Mouse (Mus musculus) adrenal gland, postnatal 4 days (tissue): ENCODE measurements around the gene Hps5. TPM values are rescaled to one million over a fixed set of nuclear protein-coding genes. Genes with fewer than 3 reads are reported as not detected.
A peak's percentile ranks its signal among the peaks of the same experiment; 100 is the strongest.
"Not testable (repeated sequence)": the region's sequence is repeated elsewhere in the genome, so short reads cannot be mapped to it uniquely, and the experiment has no call there.

ENCODE experiments used
- DNase-seq, 2 experiments: peaks; one replicate each; pipeline ENCODE4 v3.0.0; 2021 to 2022; ENCODE audit warnings: low spot score in 2 of 2, mixed read lengths in 2 of 2
- long read RNA-seq, 2 experiments: library from polyadenylated mRNA; stranded (forward); transcript quantifications; one replicate each; pipeline ENCODE4 v2.0.0; 2021
- total RNA-seq, 2 experiments: library from RNA; stranded (reverse); gene quantifications; 2 replicates each; pipeline ENCODE4 v1.2.3; 2021

The Hps5 gene
- 10 to 100 TPM; 25.0 to 31.2 TPM for total RNA-seq
- long read RNA-seq, experiment 1, full-length matches to known transcripts, result 4 of 11 reads
- long read RNA-seq, experiment 1, partial matches to known transcripts, result 4 of 11 reads
- long read RNA-seq, experiment 1, other reads (novel, unspliced or antisense), result 3 of 11 reads
- long read RNA-seq, experiment 2, full-length matches to known transcripts, result 4 of 25 reads
- long read RNA-seq, experiment 2, partial matches to known transcripts, result 6 of 25 reads
- long read RNA-seq, experiment 2, other reads (novel, unspliced or antisense), result 15 of 25 reads

DNA sequence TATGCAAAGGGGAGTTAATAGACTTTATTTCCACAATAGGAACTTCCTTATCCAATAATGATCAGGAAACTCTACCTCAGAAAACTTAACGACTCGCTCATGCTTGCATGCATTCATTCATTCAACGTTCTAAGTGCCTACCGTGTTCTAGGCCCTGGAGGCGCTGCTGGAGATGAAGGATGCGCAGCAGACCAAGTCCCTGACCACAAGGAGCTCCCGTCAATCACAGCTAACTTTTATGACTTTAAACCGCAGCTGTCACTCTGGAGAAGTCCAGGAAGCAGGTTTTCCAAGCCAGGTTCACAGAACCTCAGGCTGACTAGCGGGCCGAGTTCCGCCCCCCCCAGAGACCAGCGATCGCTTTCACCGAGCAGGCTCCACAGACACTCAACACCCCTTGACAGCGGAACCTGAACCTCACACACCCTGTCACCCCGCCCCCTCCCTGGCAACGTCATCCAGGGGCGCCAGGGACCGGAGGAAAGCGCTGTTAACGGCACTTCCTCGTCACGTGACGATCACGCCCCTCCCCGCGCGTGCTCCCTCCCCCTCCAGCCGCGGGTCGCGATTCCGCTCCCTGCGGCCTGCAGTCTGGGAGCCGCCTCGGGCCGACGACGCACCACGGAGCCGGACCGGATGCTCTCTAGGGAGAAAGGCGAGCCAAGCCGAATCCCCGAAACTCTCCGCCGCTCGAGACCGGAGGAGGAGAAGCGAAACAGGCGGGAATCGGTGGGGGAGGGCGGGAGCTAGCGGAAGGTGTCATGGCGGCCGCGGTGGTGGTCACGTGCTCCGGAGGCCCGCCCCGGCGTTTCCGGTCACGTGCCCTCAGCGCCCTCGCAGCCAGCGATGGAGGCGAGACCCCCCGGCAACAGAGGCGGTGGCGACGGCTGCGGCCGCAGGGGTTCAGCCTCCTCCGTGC lies at the start of gene Hps5, which contains the start of gene Gtf2h1:
Gene Hps5 (minus strand): TSS at position 778 of the 919 bp plus-strand sequence.
Gene Gtf2h1 (plus strand): TSS at position 817 of the 919 bp plus-strand sequence.
- DNase-seq, result peak; percentile 95 to 97

DNA sequence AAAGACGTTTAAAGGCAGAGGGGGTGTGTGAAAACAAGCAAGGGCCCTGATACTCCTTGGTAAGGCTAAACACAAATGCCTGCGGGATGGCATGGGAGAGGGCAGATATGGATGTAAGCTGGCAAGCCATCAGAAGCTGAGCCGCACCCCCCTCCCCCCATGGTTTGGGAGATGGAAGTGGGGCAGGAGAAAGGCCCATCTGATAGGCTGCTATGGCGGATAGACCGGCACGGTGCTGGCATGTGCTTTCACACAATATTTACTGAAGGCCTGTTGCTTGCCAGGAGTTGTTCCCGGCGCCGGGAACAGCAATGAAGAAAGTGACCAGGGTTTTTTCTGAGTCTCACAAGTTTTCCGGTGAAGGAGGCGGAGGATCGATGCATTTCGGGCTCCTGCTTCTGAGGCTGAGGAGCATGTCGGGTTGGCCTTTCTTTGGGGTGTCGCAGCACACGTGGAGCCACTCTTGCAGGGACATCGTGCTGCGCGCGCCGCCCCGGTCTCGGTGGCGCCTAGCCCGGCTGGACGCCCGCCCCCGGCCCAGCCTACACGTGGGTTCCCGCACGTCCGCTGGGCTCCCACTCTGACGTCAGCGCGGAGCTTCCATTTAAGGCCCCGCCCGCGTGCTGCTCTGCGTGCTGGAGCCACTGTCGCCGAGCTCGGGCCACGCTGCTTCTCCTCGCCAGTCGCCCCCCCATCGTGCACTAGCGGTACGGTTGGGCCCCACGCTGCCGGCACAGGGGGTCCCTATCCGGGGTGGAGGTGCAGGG lies 49.5 kb upstream of the Hps5 start:
- peak; percentile 73 to 82 for DNase-seq

DNA sequence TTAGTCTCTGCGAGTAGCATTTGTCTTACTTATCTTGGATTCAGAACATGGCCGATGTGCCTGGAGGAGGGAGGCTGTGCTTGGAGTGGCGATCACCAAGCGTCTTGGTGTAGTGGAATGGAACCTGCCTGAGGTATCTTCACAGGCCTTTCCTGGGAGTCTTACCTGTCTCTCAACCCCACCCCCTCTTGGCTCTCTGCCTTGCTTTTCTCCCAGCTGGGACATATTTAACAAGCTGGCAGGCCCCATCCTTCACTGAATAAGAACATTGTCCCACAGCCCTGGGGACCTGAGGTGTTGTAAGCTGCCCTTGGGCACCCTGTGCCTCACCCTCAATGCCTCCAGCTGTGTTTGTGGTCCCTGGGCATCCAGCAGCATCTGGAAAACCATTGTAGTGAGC lies 47.7 kb upstream of the Hps5 start:
- DNase-seq, result no peak

DNA sequence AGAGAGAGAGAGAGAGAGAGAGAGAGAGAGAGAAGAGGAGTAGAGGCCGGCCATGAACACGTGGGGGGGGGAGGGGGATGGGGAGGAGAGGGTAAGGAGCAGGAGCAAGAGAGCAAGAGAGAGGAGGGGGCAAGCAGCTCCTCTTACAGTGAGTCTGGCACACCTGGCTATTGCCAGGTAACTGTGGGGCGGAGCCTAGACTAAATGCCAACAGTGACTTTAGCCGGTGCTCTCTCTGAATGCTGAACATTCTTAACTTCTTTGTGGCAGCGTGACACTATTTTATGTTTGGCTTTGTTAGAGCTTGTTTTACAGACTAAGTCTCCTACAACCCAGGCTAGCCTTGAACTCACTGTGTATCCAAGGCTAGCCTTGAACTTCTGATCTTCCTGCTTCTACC lies 46.4 kb upstream of the Hps5 start:
- no peak for DNase-seq

DNA sequence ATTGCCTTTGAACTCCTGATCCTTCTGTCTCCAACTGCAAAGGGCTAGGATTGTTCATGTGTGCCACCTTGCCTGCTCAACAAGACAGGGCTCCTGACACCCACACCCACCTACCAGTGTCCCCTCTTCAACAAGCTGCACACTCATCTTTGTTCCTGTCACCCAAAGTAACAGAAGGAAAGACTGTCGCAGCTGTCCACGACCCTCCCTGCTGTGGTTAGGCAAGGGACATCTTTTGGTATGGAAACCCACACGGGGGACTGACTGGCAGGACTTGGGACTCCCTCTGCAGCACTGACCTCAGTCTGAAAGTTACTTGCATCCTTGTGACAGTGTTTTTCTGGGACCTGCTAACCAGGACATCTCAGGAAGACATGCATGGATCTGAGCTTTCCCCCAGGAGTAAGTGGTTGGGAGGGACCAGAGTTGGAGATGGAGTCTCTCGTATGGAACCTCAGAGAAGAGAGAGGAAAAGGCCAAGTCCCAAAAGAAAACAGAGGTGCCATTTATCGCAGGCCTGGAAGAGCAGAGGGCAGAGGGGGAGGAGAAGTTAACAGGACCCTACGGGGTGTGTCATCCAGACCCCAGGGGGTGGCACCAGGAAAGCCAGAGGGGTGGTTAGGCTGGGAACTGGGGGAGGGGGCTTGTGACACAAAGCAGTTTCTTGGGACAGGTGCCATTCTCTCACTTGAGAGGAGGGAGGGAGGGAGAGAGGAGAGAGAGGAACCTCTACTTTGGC lies 45.1 kb upstream of the Hps5 start, which contains the start of gene Ldha:
Gene Ldha (plus strand): TSS at position 689 of the 739 bp plus-strand sequence.
- DNase-seq, result no peak

DNA sequence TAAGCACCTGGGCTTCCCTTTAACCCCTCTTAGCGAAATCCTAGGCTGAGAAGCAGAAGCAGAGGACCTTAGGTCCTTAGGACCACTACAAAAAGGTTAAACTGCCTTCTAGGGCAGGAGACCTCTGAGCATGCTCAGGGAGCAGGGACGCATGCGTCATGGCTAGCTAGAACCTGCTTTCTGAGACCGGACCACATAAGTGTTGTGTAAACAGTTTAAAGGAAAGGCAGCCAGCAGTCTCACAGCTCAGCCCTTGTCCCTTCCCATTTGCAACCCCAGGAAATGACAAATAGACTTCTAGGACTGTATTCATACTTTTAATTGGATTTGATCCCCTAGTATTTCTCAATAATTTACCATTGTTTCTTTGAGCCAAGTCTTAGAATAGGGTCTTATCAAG lies 44.5 kb upstream of the Hps5 start:
- no peak for DNase-seq

DNA sequence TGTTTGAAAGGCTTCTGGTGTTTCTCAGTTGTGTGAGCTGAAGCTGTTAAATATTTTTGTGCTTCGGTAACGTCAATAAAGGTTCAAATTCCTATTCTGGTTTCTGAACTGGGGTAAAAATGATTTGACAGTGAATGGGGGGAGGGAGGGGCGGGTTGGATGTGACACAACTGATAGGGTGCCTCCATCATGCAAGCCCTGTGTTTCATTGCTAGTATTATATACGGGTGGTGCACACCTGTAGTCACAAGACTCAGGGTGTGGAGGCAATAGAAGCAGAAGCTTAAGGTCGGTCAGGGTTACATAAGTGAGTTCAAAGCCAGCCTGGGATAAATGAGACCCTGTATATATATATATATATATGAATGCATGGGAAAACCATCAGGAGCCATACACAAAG lies 44.0 kb upstream of the Hps5 start:
- no peak for DNase-seq

DNA sequence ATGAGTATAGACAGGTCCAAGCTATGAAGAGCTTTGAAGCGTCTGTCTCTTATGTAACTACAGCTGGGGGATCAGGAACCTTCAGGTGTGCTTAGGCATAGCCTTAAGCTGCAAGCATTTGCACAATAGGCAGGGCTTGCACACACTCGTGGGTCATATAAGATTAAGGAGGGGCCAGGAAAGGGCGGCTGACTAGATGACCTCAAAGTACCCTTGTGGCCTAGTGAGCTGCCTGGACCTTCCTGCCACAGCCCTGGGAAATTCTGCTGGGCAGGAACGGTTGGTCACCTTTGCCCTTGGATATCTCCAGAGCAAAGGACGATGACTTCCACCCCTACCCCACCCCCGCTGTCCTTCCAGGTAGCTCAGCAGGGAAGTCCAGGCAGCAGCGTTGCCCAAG lies 43.6 kb upstream of the Hps5 start:
- no peak for DNase-seq

DNA sequence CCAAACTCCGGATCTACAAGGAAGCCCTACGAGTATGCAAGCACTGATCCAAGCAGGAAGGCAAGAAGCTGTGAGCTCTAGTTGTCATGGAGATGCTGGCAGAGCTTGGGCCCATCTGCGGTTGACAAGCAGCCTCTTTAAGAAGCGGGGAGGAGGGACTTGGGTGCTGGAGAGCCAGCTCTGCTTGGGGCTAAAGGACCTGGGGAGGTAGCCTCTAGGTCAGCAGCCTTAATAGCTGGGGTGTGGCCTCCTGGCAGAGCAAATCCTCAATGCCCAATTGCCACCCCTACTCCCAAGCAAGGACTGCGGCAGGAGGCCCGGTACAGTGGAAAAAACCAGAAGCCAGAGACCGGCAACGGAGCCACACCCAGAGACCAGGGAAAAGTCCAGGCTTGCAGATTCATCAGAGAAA lies 43.0 kb upstream of the Hps5 start:
- no peak for DNase-seq

DNA sequence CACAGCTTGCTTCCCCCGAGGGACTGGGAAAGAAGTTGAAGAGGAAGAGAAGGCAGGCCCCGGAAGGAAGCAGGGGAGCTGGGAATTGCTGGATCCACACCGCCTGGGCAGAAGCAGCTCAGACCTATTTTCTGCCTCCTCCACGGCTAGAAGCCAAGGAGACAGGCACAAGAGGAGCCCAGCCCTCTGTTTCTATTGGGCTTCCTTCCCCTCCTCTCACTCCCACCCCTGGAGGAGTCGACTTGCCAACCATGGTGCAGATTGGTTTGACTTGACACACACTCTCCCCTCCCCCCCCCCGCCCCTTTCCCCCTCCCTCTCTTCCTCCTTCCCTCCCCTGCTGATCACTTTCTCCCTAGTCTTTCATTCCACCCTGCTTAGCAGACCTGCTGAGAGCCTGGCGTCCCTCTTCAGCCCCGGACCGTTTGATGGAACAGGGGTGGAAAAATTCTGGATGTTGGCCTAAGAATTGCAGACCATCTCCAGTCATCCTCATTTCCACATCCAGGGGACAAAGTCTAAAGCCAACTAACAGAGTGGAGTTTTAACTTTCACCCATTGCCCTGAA lies 42.3 kb upstream of the Hps5 start:
- no peak for DNase-seq

DNA sequence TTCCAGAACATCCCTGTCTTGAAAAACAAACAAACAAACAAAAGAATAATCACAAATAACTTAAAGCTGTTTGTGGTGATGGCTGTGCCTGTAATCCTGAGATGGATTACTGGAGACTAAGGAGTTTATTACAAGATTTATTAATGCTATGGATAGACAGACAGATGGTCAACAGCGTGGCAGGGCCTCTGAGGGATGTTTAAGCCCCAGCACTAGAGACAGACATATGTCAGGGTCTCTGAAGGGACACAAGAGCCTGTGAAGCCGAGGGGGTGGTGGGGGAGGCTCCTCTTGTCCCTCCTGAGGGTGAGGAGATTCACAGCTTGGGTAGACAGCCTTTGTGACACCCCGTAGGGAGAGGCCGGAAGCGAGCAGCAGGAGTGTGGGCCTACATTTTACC lies 41.2 kb upstream of the Hps5 start:
- DNase-seq, result no peak

DNA sequence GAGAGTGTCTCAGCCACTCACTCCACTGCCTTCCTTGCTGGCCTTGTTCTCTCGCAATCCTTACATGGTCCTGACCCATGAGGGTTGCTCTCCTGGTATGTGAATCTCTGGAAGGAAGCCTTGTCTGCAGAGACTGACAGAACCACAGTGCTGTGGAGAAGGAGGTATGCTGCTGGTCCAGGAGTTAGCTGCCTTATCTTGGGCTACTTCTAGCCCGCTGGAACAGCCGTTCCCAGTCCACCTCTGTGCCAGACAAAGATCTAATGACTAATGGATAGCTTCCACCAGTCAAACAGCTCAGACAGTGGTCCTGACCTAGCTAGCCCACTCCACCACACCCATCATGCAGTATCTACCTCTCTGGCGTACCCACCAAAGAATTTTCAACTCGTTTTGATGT lies 40.5 kb upstream of the Hps5 start:
- DNase-seq, result no peak

DNA sequence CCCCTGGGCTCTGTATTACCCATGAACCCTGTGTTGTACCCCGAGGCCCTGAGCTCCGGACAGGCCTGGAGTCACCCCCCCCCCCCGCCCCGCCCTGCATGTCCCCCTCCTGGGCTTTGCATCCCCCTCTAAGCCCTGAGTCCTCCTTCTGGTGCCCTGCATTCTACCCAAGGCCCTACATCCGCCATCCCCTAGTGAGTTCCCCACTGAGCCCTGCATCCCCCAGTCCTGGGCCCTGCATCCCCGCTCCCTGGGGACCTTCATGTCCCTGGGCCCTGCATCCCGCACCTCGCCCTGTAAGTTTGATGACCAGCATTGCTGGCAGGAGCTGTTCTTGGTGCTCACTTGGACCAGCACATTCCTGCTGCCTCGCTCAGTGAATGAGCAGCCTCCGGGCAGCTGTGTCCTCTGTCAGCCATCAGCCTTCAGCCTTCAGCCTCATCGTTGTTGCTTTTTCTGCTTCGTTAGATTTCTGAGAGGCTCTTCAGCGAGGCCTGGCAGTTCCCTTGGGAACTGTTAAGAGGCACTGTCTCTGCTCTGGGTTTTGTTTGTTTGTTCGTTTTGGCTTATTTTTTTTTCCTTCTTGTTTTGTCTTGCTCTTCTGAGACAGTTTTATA lies 39.2 kb upstream of the Hps5 start:
- no peak for DNase-seq

DNA sequence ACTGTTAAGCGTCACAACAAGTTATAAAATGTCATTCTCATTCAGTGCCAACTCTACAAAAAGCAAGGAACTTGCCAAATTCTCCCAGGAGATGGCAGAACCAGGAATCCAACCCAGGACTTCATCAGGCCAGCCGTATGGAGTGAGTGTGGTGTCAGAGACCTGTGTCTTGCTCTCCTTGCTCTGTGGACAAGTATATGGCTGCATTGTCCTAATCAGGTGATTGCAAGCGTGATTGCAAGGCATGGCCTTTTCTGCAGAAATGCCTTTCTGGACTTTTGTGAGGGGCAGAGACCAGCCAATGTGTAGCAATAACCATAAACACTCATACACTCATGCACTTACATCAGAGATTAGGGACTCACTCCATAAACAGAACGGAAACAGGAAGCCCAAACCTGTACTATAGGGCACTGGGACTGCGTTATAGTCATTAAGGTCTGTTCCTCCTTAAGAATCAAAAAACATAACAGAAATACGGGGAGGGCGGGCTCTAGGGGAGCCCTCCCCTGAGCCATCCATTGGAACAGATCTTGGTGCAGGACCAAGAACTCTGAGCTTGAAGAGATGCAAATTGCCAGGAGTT lies 37.9 kb upstream of the Hps5 start:
- no peak for DNase-seq

DNA sequence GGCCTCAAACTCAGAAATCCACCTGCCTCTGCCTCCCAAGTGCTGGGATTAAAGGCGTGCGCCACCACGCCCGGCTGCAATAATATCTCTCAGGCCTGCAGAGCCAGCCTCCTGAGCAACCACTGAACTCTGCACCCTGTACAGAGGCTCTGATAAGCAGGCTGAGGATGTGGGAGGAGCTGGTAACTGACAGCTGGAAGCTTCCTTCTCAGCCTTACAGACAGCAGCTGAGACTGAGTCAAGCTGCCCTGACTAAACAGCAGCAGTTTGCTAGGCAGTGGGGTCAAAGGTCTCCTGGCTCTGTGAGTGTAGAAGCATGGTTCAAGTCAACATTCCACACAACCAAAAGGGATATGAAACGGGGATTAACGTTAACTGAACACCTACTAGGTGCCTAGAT lies 37.4 kb upstream of the Hps5 start:
- DNase-seq, result no peak

DNA sequence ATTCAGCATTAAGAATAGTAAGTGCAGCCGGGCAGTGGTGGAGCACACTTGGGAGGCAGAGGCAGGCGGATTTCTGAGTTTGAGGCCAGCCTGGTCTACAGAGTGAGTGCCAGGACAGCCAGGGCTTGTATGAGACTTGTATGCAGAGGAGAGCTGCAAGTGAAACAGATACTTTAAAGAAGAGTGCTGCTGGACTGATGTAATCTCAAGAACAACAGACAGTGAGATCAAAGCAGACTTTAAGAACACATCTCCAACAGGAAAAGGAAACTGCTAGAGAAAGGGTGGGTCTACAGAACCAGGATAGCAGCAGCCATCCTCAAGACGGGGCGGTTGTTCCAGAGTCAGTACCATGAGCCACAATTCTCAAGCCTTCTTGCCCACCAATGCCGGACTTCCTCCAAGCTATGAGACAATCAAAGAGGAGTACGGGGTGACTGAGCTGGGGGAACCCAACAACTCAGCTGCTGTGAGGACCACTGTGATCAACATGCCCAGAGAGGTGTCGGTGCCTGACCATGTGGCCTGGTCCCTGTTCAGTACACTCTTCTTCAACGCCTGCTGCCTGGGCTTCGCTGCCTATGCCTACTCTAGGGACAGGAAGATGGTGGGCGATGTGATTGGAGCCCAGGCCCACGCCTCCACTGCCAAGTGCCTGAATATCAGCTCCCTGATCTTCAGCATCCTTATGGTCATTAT lies 36.4 kb upstream of the Hps5 start:
- not testable (repeated sequence) for DNase-seq

DNA sequence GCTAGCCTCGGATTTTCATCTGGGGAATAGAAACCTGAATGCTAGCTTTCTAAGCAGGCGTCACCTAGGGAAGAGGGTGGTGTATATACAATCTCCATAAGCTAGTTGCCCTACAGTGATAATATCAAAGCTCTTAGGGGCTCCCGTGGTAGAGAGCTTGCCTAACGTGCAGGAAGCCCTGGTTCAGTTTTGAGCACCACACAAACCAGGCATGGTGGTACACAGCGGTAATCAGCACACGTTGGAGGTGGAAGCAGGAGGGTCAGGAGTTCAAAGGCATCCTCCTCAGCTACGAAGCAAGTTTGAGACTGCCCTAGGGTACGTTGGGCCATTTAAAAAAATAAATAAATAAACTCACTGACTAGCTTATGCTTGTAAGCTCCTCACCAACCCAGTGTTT lies 35.8 kb upstream of the Hps5 start:
- no peak for DNase-seq

DNA sequence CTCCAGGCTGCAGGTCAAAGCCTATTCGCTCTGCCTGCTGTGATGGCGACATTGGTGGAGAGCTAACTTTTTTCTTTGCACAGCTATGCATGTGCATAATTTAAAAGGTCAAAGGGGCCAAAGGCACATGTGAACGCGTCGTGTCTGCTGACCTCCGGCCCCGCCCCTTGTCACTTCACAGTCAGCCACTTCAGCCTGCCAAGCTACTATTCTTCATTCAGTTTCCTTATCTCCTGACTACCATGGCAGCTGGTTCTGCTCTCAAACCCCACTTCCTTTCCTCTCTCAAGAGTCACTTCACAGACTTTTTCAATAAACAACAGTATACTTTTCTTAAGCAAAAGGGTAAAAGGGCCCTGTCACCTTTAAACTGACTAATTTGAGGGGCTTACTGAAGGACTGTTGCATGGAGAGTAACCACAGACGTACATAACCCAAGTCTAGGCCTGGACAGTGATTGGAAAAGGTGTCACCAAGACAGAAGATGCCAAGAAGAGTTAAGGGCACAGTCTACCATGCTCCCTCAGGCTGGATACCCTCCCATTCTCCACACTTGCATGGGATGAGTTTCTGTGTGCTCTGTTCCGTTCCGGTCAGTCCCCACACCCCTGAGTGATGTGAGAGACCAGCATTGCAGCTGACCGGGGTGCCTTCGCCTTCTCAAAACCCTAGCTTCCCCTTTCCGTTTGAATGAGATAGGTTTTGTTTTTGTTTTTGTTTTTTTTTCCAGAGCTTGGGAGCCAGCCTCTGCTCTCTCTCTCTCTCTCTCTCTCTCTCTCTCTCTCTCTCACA lies 35.1 kb upstream of the Hps5 start:
- DNase-seq, result no peak
